Mouse (Mus musculus): ENCODE results near the gene 2210016L21Rik. TPM values are rescaled to one million over a fixed set of nuclear protein-coding genes. Genes with fewer than 3 reads are reported as not detected.

2210016L21Rik gene
- polyA plus RNA-seq, 1 experiment: 19.6 TPM

- no peaks in the 10 kb centered on the region for H3K27me3 ChIP-seq (ENCODE audit: control insufficient read depth, insufficient read depth, insufficient read length)
- no peak overlapping the region for H3K4me2 ChIP-seq (ENCODE audit: low read depth)
- no peak for TF ChIP-seq POLR2A (IDR thresholded peaks at IDR 0.05; ENCODE audit: insufficient read length, low read depth)
- TF ChIP-seq SRF (IDR thresholded peaks at IDR 0.05; ENCODE audit: control insufficient read depth, insufficient read length, low read depth): no peak
- TF ChIP-seq TCF3 (IDR thresholded peaks at IDR 0.05; ENCODE audit: insufficient read length, low read depth): no peak
- no peak for TF ChIP-seq MYOD1 (IDR thresholded peaks at IDR 0.05; ENCODE audit: control insufficient read depth in 1 of 3, insufficient read length in 2 of 3, low read depth in 2 of 3)
- no peak for TF ChIP-seq POLR2AphosphoS2 (IDR thresholded peaks at IDR 0.05; ENCODE audit: insufficient read length, low read depth)
- TF ChIP-seq TCF12 (IDR thresholded peaks at IDR 0.05; ENCODE audit: insufficient read depth, poor library complexity, severe bottlenecking): no peak
- no peak for TF ChIP-seq MAX (IDR thresholded peaks at IDR 0.05; ENCODE audit: low read depth)
- TF ChIP-seq CEBPB (IDR thresholded peaks at IDR 0.05; ENCODE audit: insufficient read depth, poor library complexity, severe bottlenecking): no peak
- no peak for TF ChIP-seq MYOG (IDR thresholded peaks at IDR 0.05; ENCODE audit: control insufficient read depth in 1 of 3, insufficient read depth in 1 of 3, insufficient read length in 2 of 3, low read depth in 2 of 3)
- no peak for TF ChIP-seq USF1 (IDR thresholded peaks at IDR 0.05; ENCODE audit: low read depth)
- no peak for TF ChIP-seq REST (IDR thresholded peaks at IDR 0.05; ENCODE audit: insufficient read depth, insufficient read length)
- no peak for TF ChIP-seq E2F4 (IDR thresholded peaks at IDR 0.05; ENCODE audit: insufficient read depth)
- H3ac ChIP-seq (ENCODE audit: control insufficient read depth, insufficient read length): no peak overlapping the region
- no peaks in the 10 kb centered on the region for H3K79me2 ChIP-seq (ENCODE audit: control insufficient read depth, insufficient read depth)
- no peak overlapping the region for H3K4me3 ChIP-seq
- H3K36me3 ChIP-seq (ENCODE audit: control insufficient read depth, insufficient read depth): no peaks in the 10 kb centered on the region
Observed at GRCm38 (mm10) chr5:114898857-114899256, 43.1 kb upstream of the 2210016L21Rik start.

GRCm38 (mm10) chr5:114902413-114902812, 39.5 kb upstream of the 2210016L21Rik start:
- no peaks in the 10 kb centered on the region for H3K36me3 ChIP-seq (ENCODE audit: control insufficient read depth, insufficient read depth)
- H3K27me3 ChIP-seq (ENCODE audit: control insufficient read depth, insufficient read depth, insufficient read length): no peaks in the 10 kb centered on the region
- H3ac ChIP-seq (ENCODE audit: control insufficient read depth, insufficient read length): no peak overlapping the region

GRCm38 (mm10) chr5:114908598-114909305, 33.2 kb upstream of the 2210016L21Rik start:
- Histone ChIP-seq H3K4me3 (no peak overlapping the region), H3K79me2 (ENCODE audit: control insufficient read depth, insufficient read depth) (no peaks in the 10 kb centered on the region), H3K4me2 (ENCODE audit: low read depth) (no peak overlapping the region), H3K27me3 (ENCODE audit: control insufficient read depth, insufficient read depth, insufficient read length) (no peaks in the 10 kb centered on the region), H3ac (ENCODE audit: control insufficient read depth, insufficient read length) (no peak overlapping the region), H3K36me3 (ENCODE audit: control insufficient read depth, insufficient read depth) (no peaks in the 10 kb centered on the region)
- TF ChIP-seq MYOG (IDR thresholded peaks at IDR 0.05; ENCODE audit: control insufficient read depth in 1 of 3, insufficient read depth in 1 of 3, insufficient read length in 2 of 3, low read depth in 2 of 3) (no peak), MYOD1 (IDR thresholded peaks at IDR 0.05; ENCODE audit: control insufficient read depth in 1 of 3, insufficient read length in 2 of 3, low read depth in 2 of 3) (no peak), MAX (IDR thresholded peaks at IDR 0.05; ENCODE audit: low read depth) (no peak), USF1 (IDR thresholded peaks at IDR 0.05; ENCODE audit: low read depth) (no peak), CEBPB (IDR thresholded peaks at IDR 0.05; ENCODE audit: insufficient read depth, poor library complexity, severe bottlenecking) (no peak), E2F4 (IDR thresholded peaks at IDR 0.05; ENCODE audit: insufficient read depth) (no peak), TCF12 (IDR thresholded peaks at IDR 0.05; ENCODE audit: insufficient read depth, poor library complexity, severe bottlenecking) (no peak), REST (IDR thresholded peaks at IDR 0.05; ENCODE audit: insufficient read depth, insufficient read length) (no peak), POLR2AphosphoS2 (IDR thresholded peaks at IDR 0.05; ENCODE audit: insufficient read length, low read depth) (no peak), TCF3 (IDR thresholded peaks at IDR 0.05; ENCODE audit: insufficient read length, low read depth) (no peak), SRF (IDR thresholded peaks at IDR 0.05; ENCODE audit: control insufficient read depth, insufficient read length, low read depth) (no peak), POLR2A (IDR thresholded peaks at IDR 0.05; ENCODE audit: insufficient read length, low read depth) (no peak)

More at GRCm38 (mm10) chr5:114902413-114902812, 39.5 kb upstream of the 2210016L21Rik start:
- Histone ChIP-seq H3K79me2 (ENCODE audit: control insufficient read depth, insufficient read depth) (no peaks in the 10 kb centered on the region), H3K4me3 (no peak overlapping the region), H3K4me2 (ENCODE audit: low read depth) (no peak overlapping the region)
- TF ChIP-seq MYOD1 (IDR thresholded peaks at IDR 0.05; ENCODE audit: control insufficient read depth in 1 of 3, insufficient read length in 2 of 3, low read depth in 2 of 3): no peak
- TF ChIP-seq MYOG (IDR thresholded peaks at IDR 0.05; ENCODE audit: control insufficient read depth in 1 of 3, insufficient read depth in 1 of 3, insufficient read length in 2 of 3, low read depth in 2 of 3): no peak
- TF ChIP-seq POLR2AphosphoS2 (IDR thresholded peaks at IDR 0.05; ENCODE audit: insufficient read length, low read depth): no peak
- TF ChIP-seq CEBPB (IDR thresholded peaks at IDR 0.05; ENCODE audit: insufficient read depth, poor library complexity, severe bottlenecking): no peak
- TF ChIP-seq SRF (IDR thresholded peaks at IDR 0.05; ENCODE audit: control insufficient read depth, insufficient read length, low read depth): no peak
- no peak for TF ChIP-seq MAX (IDR thresholded peaks at IDR 0.05; ENCODE audit: low read depth)
- no peak for TF ChIP-seq USF1 (IDR thresholded peaks at IDR 0.05; ENCODE audit: low read depth)
- no peak for TF ChIP-seq REST (IDR thresholded peaks at IDR 0.05; ENCODE audit: insufficient read depth, insufficient read length)
- no peak for TF ChIP-seq TCF3 (IDR thresholded peaks at IDR 0.05; ENCODE audit: insufficient read length, low read depth)
- no peak for TF ChIP-seq E2F4 (IDR thresholded peaks at IDR 0.05; ENCODE audit: insufficient read depth)
- TF ChIP-seq TCF12 (IDR thresholded peaks at IDR 0.05; ENCODE audit: insufficient read depth, poor library complexity, severe bottlenecking): no peak
- TF ChIP-seq POLR2A (IDR thresholded peaks at IDR 0.05; ENCODE audit: insufficient read length, low read depth): no peak

GRCm38 (mm10) chr5:114913686-114914085, 28.3 kb upstream of the 2210016L21Rik start:
- H3K4me3 ChIP-seq: no peak overlapping the region
- TF ChIP-seq POLR2A (IDR thresholded peaks at IDR 0.05; ENCODE audit: insufficient read length, low read depth) (no peak), MYOG (IDR thresholded peaks at IDR 0.05; ENCODE audit: control insufficient read depth in 1 of 3, insufficient read depth in 1 of 3, insufficient read length in 2 of 3, low read depth in 2 of 3) (no peak), USF1 (IDR thresholded peaks at IDR 0.05; ENCODE audit: low read depth) (no peak), POLR2AphosphoS2 (IDR thresholded peaks at IDR 0.05; ENCODE audit: insufficient read length, low read depth) (no peak), TCF3 (IDR thresholded peaks at IDR 0.05; ENCODE audit: insufficient read length, low read depth) (no peak), MYOD1 (IDR thresholded peaks at IDR 0.05; ENCODE audit: control insufficient read depth in 1 of 3, insufficient read length in 2 of 3, low read depth in 2 of 3) (no peak), E2F4 (IDR thresholded peaks at IDR 0.05; ENCODE audit: insufficient read depth) (no peak), CEBPB (IDR thresholded peaks at IDR 0.05; ENCODE audit: insufficient read depth, poor library complexity, severe bottlenecking) (no peak), MAX (IDR thresholded peaks at IDR 0.05; ENCODE audit: low read depth) (no peak), REST (IDR thresholded peaks at IDR 0.05; ENCODE audit: insufficient read depth, insufficient read length) (no peak), TCF12 (IDR thresholded peaks at IDR 0.05; ENCODE audit: insufficient read depth, poor library complexity, severe bottlenecking) (no peak), SRF (IDR thresholded peaks at IDR 0.05; ENCODE audit: control insufficient read depth, insufficient read length, low read depth) (no peak)
- H3K27me3 ChIP-seq (ENCODE audit: control insufficient read depth, insufficient read depth, insufficient read length): no peaks in the 10 kb centered on the region
- H3K79me2 ChIP-seq (ENCODE audit: control insufficient read depth, insufficient read depth): no peaks in the 10 kb centered on the region
- H3K4me2 ChIP-seq (ENCODE audit: low read depth): no peak overlapping the region
- no peak overlapping the region for H3ac ChIP-seq (ENCODE audit: control insufficient read depth, insufficient read length)
- no peaks in the 10 kb centered on the region for H3K36me3 ChIP-seq (ENCODE audit: control insufficient read depth, insufficient read depth)

Measured in myocyte (in vitro differentiated cells).